Mouse (Mus musculus) frontal cortex, adult 2 months (tissue): ENCODE data around the gene Cltrn. TPM values are rescaled to one million over a fixed set of nuclear protein-coding genes. Genes with fewer than 3 reads are reported as not detected.
A peak's percentile ranks its signal among the peaks of the same experiment; 100 is the strongest.

ENCODE experiments used
- DNase-seq, 2 experiments: peaks; one replicate each; pipeline ENCODE4 v3.0.0; 2022; ENCODE audit warnings: low spot score in 1 of 2; ENCODE audit errors: extremely low spot score in 1 of 2
- polyA plus RNA-seq: library from polyadenylated mRNA; depleted of rRNA; stranded (reverse); fragments of >200 nt; gene quantifications from 2 replicates; pipeline ENCODE4 v1.2.3, GENCODE M21; 2012; rRNA removed

The Cltrn gene
- 0.08 and 0.20 TPM in 2 replicates for polyA plus RNA-seq

GRCm38 (mm10) chrX:164088582-164088981, at the start of gene Cltrn:
Gene Cltrn, plus strand, starts transcription at chrX:164088830.
- DNase-seq = no peak

- DNase-seq = no peak
Measured at GRCm38 (mm10) chrX:164038882-164039281, 49.7 kb upstream of the Cltrn start.

- peak; percentile 8 to 38 for DNase-seq
Measured at GRCm38 (mm10) chrX:164042069-164042468, 46.6 kb upstream of the Cltrn start.

- no peak for DNase-seq
Measured at GRCm38 (mm10) chrX:164046736-164047135, 41.9 kb upstream of the Cltrn start.

GRCm38 (mm10) chrX:164055726-164056125, 32.9 kb upstream of the Cltrn start:
- no peak for DNase-seq

GRCm38 (mm10) chrX:164058523-164058922, 30.1 kb upstream of the Cltrn start:
- no peak for DNase-seq

GRCm38 (mm10) chrX:164059070-164059469, 29.6 kb upstream of the Cltrn start:
- no peak for DNase-seq

GRCm38 (mm10) chrX:164066185-164066584, 22.4 kb upstream of the Cltrn start:
- DNase-seq = peak; percentile 28 to 80

GRCm38 (mm10) chrX:164068968-164069367, 19.7 kb upstream of the Cltrn start:
- no peak for DNase-seq

GRCm38 (mm10) chrX:164076040-164076775, 12.4 kb upstream of the Cltrn start, which contains the start of gene Siah1b:
Gene Siah1b, minus strand, starts transcription at chrX:164076493.
- peak; percentile 89 to 93 for DNase-seq

GRCm38 (mm10) chrX:164082030-164082429, 6.6 kb upstream of the Cltrn start:
- DNase-seq = no peak

GRCm38 (mm10) chrX:164089916-164090315, 1.3 kb downstream of the Cltrn start:
- no peak for DNase-seq

GRCm38 (mm10) chrX:164092300-164093169, 3.9 kb downstream of the Cltrn start:
- no peak for DNase-seq

- DNase-seq = no peak
Measured at GRCm38 (mm10) chrX:164093435-164093834, 4.8 kb downstream of the Cltrn start.

- DNase-seq = no peak
Measured at GRCm38 (mm10) chrX:164095838-164096237, 7.2 kb downstream of the Cltrn start.

GRCm38 (mm10) chrX:164101483-164101882, 12.9 kb downstream of the Cltrn start:
- peak in 1 of 2 experiments; percentile 19 for DNase-seq

GRCm38 (mm10) chrX:164102198-164102597, 13.6 kb downstream of the Cltrn start:
- no peak for DNase-seq

GRCm38 (mm10) chrX:164102656-164103055, 14.0 kb downstream of the Cltrn start:
- DNase-seq = no peak

- no peak for DNase-seq
Measured at GRCm38 (mm10) chrX:164111146-164111545, 22.5 kb downstream of the Cltrn start.

- DNase-seq = no peak
Measured at GRCm38 (mm10) chrX:164113744-164114143, 25.1 kb downstream of the Cltrn start.

GRCm38 (mm10) chrX:164123942-164124341, 35.3 kb downstream of the Cltrn start:
- DNase-seq = no peak
